Mouse (Mus musculus) retina, embryonic 14.5 days (tissue): ENCODE results near the gene Akap11.

Source experiments
- DNase-seq: peaks from one replicate; pipeline ENCODE4 v3.0.0-alpha.2; 2015; ENCODE audit warnings: low spot score

Akap11 gene

GRCm38 (mm10) chr14:78528461-78529425, 7.9 kb downstream of the Akap11 start:
- DNase-seq, result no peak

DNA sequence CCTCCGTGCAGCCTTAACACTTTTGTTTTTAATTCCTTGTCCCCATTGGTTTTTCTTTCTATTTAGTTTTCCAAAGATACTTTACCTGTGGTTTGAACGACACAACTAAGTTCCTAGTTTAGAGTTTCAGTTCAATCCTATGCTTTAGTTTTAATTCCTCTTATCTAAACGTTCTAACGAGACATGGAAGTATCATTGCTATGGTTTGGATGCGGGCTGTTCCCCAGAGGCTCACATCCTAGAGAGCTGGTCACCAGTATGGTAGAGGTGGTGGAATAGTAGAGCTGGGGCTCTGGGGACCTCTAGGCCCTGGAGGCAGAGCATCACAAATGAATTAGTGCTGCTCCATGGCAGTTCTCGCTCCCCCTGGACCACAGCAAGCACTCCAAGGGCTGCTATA, 9.7 kb downstream of the Akap11 start:
- peak; percentile 33 for DNase-seq

GRCm38 (mm10) chr14:78526475-78526874, 10.1 kb downstream of the Akap11 start:
- no peak for DNase-seq

- DNase-seq, result no peak
Measured at GRCm38 (mm10) chr14:78525611-78526457, 10.8 kb downstream of the Akap11 start.

DNA sequence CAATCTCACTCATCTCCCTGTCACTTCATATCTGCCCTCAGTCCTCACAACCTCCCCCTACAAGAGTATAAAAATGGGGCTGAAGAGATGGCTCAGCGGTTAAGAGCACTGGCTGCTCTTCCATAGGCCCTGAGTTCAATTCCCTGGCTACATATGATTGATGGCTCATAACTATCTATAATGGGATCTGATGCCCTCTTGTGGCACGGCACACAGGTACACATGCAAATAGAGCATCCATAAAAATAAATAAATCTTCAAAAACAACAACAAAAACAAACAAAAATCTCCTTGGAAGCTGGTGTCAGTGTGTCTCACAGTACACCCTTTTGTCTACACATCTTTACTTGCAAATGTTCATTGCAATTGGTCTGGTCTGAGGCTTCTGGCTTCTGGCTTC, 11.5 kb downstream of the Akap11 start:
- DNase-seq, result no peak

DNA sequence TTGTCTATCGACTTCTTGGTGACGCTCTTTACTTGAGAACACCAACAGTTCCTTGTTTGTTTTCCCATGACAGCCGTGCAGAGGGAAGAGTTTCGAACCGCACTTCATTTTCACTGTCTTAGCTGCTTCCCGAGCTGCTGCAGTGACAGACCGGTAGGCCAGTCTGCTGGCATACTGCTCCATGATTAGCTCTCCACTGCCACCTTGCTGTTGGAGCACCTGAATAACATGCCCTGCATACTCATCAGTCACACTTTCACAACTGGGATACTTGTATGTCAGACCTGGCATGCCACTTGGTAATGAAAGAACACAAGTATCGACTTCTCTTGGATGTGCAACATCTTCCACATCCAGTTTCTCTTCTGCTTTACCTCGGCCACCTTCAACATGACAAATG, 25.9 kb downstream of the Akap11 start:
- peak; percentile 33 for DNase-seq

DNA sequence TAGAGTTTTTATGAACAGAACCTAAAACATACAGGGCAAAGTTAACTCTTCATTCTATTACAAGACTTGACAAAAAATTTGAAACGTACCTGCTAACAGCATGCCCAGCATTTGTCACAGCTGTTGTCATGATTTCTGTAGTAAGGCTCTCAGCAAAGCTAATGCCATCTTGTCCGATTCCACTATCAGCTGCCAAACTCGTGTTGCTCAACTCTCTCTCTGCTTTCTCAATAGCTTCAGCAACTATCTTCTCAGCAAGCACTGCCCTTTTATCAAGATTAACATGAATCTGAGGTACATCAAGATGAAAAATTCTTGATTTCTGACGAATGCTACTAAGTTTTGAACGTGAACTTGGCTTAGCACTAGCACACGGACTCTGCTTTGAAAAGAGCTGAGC, 26.8 kb downstream of the Akap11 start:
- no peak for DNase-seq

GRCm38 (mm10) chr14:78500578-78500977, 36.0 kb downstream of the Akap11 start:
- no peak for DNase-seq

GRCm38 (mm10) chr14:78496691-78497090, 39.9 kb downstream of the Akap11 start:
- DNase-seq, result no peak

GRCm38 (mm10) chr14:78495241-78495640, 41.4 kb downstream of the Akap11 start:
- no peak for DNase-seq

GRCm38 (mm10) chr14:78492602-78493001, 44.0 kb downstream of the Akap11 start:
- no peak for DNase-seq

- no peak for DNase-seq
Measured at GRCm38 (mm10) chr14:78491432-78491831, 45.2 kb downstream of the Akap11 start.

DNA sequence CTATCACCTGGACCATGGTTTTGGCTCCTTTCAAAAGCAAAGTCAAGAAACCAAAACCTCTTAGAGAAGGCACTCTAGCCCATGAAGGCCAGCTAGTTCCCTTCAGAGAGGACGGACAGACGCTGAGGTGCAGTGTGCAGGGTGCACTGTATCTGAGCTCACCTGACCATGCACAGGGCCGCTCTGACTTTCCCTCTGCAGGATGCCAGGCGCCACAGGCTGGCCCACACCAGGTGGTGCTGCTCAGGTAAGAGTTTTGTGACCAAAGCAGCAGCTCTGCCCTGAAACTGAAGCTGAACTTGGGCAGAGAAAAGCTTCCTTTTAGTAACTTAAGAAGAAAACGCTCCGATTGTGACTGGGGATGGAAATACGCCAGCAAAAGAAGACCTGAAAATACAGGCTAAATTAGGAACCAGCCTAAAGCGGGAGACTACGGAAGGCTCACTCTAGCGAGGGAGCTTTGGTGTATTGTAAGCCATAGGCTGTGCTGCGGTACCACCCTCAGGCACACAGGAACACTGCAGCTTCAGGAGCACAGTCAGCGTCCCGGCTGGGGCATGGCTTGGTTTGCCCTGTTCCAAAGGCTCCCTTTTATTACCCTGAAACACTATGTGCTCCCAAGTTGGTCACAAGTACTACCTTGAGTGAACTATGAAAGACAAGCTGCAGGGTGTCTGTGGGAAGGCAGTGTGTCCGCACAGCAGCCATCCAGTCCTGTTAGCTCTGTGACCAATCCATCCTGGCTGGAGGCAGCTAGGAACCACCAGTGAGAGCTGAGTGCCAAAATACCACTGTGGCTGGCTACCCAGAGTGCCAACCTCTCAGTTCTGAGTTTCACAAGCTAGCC, 54.0 kb downstream of the Akap11 start:
- DNase-seq, result peak; percentile 71

GRCm38 (mm10) chr14:78474058-78474457, 62.5 kb downstream of the Akap11 start:
- DNase-seq, result no peak

GRCm38 (mm10) chr14:78470714-78471113, 65.9 kb downstream of the Akap11 start:
- DNase-seq, result no peak

DNA sequence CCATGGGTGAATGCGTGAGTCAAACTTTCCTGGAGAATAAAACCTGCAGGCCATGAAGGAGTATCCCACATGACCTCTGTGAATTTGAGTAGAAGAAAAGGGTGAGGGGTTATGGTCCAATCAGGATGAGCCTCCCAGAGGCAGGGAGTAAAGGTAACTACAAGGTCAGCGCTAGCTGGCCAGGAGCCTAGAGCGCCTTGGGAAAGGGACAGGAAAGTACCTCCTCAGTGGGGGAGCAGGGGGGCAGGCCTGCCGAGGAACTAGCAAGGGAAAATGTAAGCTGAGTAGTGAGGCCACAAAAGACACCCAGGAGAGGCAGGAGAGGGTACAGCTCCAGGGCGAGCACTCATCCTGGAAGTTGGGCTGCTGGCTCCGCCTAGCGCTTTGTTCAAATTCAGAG, 67.6 kb downstream of the Akap11 start:
- DNase-seq, result no peak

DNA sequence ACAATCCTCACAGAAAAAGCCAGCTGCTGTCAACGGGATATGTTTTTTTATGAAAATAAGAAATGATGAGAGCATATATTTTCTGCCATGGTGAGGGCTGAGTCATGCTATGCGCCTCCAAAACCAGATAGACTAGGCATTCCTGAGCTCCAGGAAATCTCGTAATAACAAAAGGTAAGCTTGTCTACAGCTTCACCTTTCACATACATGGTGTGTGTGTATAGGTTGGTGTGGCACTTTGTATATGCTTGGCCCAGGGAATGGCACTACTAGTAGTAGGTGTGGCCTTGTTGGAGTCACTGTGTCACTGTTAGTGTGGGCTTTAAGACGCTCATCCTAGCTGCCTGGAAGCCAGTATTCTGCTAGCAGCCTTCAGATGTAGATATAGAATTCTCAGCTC, 68.6 kb downstream of the Akap11 start:
- DNase-seq, result no peak

DNA sequence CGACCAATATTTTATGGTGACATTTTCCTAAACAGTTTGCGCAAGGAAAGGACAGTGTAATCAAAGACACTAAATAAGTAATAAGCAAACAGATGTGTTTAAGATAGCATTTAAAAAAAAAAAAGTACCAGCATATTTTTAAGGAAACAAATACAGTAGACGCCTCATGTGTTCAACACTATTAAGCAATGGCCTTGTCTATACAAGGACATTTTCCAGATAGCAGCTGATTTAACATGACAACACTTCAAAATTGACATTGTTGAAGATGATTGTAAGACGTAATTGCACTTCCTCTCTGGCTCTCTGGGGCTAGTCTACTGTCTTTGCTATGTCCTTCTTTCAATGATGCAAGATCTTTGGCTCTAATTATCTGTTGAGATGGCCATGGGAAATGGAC, 72.3 kb downstream of the Akap11 start:
- DNase-seq, result no peak

DNA sequence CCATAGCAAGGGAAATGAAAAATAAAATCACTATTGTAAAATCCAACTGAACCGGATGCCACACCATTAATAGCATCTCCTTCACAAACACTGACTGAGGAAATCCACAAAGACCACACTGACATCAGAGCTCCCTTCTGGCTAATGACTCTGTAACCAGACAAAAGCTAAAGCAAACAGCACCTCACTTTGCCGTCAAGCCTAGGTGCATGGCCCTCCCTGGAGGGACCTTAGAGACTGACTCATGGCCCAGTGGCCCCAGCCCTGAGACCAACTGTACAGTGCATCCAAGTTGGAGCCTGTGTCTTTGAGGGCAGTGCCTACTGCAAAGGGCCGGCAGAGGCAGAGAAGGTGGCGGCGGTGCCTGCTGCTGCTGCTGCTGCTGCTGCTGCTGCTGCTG, 77.5 kb downstream of the Akap11 start:
- no peak for DNase-seq

DNA sequence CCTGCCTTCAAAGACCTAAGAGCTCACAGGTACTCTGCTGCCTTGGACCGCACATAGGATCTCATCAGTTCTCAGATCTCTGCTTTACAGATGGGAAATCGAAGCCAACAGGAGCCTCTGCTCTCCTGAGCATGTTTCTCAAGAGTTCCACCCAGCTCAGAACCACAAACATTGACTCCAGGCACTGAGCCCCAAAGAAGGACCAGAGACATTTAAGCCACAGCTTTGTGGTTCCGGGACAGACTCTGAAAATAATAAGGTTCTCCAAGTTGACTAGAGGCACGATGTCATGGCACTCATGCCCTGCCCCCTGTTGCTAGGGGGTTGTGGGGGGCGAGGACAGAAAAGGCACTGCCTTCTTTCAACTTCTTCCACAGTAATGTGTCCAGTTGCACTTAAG, 77.9 kb downstream of the Akap11 start:
- no peak for DNase-seq

GRCm38 (mm10) chr14:78454970-78455369, 81.6 kb downstream of the Akap11 start:
- DNase-seq, result no peak

- DNase-seq, result no peak
Measured at GRCm38 (mm10) chr14:78448807-78449406, 87.7 kb downstream of the Akap11 start.
